Mouse (Mus musculus) forebrain, embryonic 16.5 days (tissue): ENCODE data around the gene Med13. TPM values are rescaled to one million over a fixed set of nuclear protein-coding genes. Genes with fewer than 3 reads are reported as not detected.

ENCODE experiments used
- polyA plus RNA-seq: library from polyadenylated mRNA; unstranded; fragments of >200 nt; fragmentation: Nextera tagmentation; extraction: Ambion mirVana; gene quantifications from 2 replicates; pipeline ENCODE4 v1.2.1, GENCODE M21; 2015

Gene Med13
- polyA plus RNA-seq, 1 experiment from 2014 or later: 13.2 TPM

Other genes with a start within 250 kb of the Med13 start
- 2.9 and 4.8 TPM in 2 replicates for gene Brip1, start 156.4 kb downstream of the Med13 start, polyA plus RNA-seq
- 31.0 and 32.9 TPM in 2 replicates for gene Ints2, start 100.0 kb downstream of the Med13 start, polyA plus RNA-seq
- gene Rnft1, start 127.1 kb upstream of the Med13 start, polyA plus RNA-seq: 21.6 and 23.4 TPM in 2 replicates
- gene Rps6kb1, start 187.2 kb upstream of the Med13 start, polyA plus RNA-seq: 57.1 and 66.4 TPM in 2 replicates
- 10.9 and 11.3 TPM in 2 replicates for gene Tubd1, start 187.4 kb upstream of the Med13 start, polyA plus RNA-seq